Mouse (Mus musculus): ENCODE results near the gene Fndc3b. TPM values are rescaled to one million over a fixed set of nuclear protein-coding genes. Genes with fewer than 3 reads are reported as not detected.

The Fndc3b gene
- polyA plus RNA-seq, 1 experiment from 2014 or later: 12.3 TPM

DNA sequence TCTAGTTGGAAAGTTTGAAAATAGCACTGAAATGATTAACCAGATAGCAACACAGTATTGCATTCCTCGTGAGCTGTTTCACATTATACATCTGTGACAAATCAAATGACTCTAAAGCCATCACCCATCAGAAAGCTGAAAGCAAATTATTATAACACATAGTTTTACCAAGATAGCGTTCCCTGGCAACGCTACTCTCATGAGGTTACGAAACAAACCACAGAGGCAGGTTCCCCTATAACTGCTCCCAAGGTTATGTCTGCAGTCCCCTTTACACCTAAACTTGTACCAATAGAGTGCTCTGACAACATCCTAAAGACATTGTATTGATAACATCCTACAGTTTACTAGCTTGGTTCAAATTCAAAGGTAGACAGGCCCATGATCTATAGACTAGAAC lies 145.8 kb downstream of the Fndc3b start:
- Histone ChIP-seq H3K4me2 (no peak overlapping the region), H3K27ac (ENCODE audit: low read depth, low read length) (no peak overlapping the region), H3K4me3 (ENCODE audit: low read depth, low read length) (no peak overlapping the region), H3K27me3 (replicated peaks; ENCODE audit: control insufficient read depth, insufficient read depth, low read length) (no peaks in the 10 kb centered on the region), H3K9ac (ENCODE audit: low read depth, low read length) (no peak overlapping the region), H3K36me3 (ENCODE audit: control insufficient read depth, insufficient read depth, low read length) (no peaks in the 10 kb centered on the region; the same call in 1 of the 2 replicates), H3K9me3 (ENCODE audit: control insufficient read depth, low read length) (no peaks in the 10 kb centered on the region), H3K4me1 (replicated peaks; ENCODE audit: control insufficient read depth, insufficient read depth, low read length) (0 out of 2 replicates have a peak, but pooled peaks cover 3% of the 10 kb centered on the region)
- DNase-seq (ENCODE audit: low spot score): no peak
- 77% methylated on average over 4 of the region's 4 CpGs for WGBS
- ATAC-seq (replicated peaks; ENCODE audit: low FRiP score): no peak

DNA sequence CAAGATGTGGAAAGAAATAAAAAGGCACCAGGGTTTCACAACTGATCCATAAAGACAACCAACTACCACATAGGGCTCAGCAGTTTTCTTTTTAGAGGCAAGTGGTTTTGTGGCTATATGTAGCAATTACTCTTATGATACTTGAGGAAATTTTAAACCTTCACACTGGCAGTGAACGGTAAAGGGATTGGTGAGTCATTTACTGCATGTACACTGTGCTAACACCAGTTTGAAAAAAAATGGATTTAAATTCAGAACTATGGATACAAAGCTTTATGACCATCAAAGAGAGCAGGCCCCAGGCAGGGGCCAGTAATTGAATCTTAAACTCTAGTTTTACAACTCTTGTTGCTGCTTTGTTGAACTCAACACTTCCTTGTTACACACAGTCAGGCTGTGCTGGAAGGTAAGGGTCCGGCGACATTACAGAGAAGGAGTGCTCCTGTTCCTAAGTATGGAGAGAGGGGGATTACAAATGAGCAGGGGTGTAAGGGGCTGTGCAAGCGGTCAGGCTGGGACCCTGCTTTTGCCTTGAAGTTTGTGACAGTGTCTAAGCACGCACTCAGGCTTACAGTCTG lies 148.0 kb downstream of the Fndc3b start:
- no peak overlapping the region for H3K4me3 ChIP-seq (ENCODE audit: low read depth, low read length)
- ATAC-seq (replicated peaks; ENCODE audit: low FRiP score) (no peak), DNase-seq (ENCODE audit: low spot score) (no peak)
- H3K27me3 ChIP-seq (replicated peaks; ENCODE audit: control insufficient read depth, insufficient read depth, low read length): no peaks in the 10 kb centered on the region
- H3K9me3 ChIP-seq (ENCODE audit: control insufficient read depth, low read length): no peaks in the 10 kb centered on the region
- no peak overlapping the region for H3K4me2 ChIP-seq
- 0 out of 2 replicates have a peak, but pooled peaks cover 4% of the 10 kb centered on the region for H3K4me1 ChIP-seq (replicated peaks; ENCODE audit: control insufficient read depth, insufficient read depth, low read length)
- no peaks in the 10 kb centered on the region for H3K36me3 ChIP-seq (ENCODE audit: control insufficient read depth, insufficient read depth, low read length)
- WGBS: 82% methylated on average over 5 of the region's 5 CpGs
- H3K9ac ChIP-seq (ENCODE audit: low read depth, low read length): no peak overlapping the region
- H3K27ac ChIP-seq (ENCODE audit: low read depth, low read length): no peak overlapping the region

DNA sequence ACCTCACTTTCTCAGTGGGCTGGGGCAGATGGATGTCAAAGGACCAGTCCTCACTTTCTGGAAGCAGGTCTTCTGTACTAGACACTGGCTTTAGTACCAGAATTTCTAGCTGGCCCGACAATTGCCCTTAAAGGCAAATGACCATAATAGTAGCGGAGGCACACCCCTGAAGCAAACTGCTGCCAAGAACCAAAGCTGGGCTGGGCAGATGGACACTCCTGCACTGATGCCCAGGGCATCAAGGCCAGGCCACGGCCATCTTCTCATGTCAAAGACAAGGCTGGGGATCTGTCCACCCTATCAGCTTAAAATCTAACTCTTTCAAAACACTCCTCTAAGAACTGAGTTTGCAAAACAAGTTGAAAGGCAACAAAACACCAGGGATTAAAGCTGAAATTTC lies 148.6 kb downstream of the Fndc3b start:
- Histone ChIP-seq H3K27ac (ENCODE audit: low read depth, low read length) (no peak overlapping the region), H3K9me3 (ENCODE audit: control insufficient read depth, low read length) (no peaks in the 10 kb centered on the region), H3K27me3 (replicated peaks; ENCODE audit: control insufficient read depth, insufficient read depth, low read length) (no peaks in the 10 kb centered on the region), H3K4me2 (no peak overlapping the region), H3K9ac (ENCODE audit: low read depth, low read length) (no peak overlapping the region), H3K4me3 (ENCODE audit: low read depth, low read length) (no peak overlapping the region), H3K36me3 (ENCODE audit: control insufficient read depth, insufficient read depth, low read length) (no peaks in the 10 kb centered on the region), H3K4me1 (replicated peaks; ENCODE audit: control insufficient read depth, insufficient read depth, low read length) (0 out of 2 replicates have a peak, but pooled peaks cover 4% of the 10 kb centered on the region)
- no peak for DNase-seq (ENCODE audit: low spot score)
- WGBS: 83% methylated on average over 3 of the region's 3 CpGs
- no peak for ATAC-seq (replicated peaks; ENCODE audit: low FRiP score)

DNA sequence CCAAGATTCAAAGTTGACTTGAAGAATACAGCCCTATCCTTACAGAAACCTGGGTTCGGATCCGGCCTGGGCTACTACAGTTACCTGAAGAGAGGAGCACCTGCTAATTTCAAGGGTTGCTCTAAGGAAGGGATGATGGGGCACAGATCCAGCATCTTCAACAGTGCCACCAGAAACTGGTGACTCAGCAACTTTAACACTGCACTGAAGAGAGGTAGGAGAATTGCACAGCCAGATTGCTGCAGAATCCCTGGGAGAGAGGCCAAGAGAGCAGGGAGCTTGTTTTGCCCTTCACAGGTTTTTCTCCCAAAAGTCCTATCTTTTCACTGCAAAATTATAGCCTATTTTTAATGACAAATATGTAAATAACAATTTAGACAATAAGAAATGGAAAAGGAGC lies 149.2 kb downstream of the Fndc3b start:
- H3K4me1 ChIP-seq (replicated peaks; ENCODE audit: control insufficient read depth, insufficient read depth, low read length): 0 out of 2 replicates have a peak, but pooled peaks cover 4% of the 10 kb centered on the region
- no peaks in the 10 kb centered on the region for H3K36me3 ChIP-seq (ENCODE audit: control insufficient read depth, insufficient read depth, low read length)
- H3K9me3 ChIP-seq (ENCODE audit: control insufficient read depth, low read length): no peaks in the 10 kb centered on the region
- no peak overlapping the region for H3K4me2 ChIP-seq
- no peak overlapping the region for H3K27ac ChIP-seq (ENCODE audit: low read depth, low read length)
- no peaks in the 10 kb centered on the region for H3K27me3 ChIP-seq (replicated peaks; ENCODE audit: control insufficient read depth, insufficient read depth, low read length)
- H3K9ac ChIP-seq (ENCODE audit: low read depth, low read length): no peak overlapping the region
- no peak for DNase-seq (ENCODE audit: low spot score)
- H3K4me3 ChIP-seq (ENCODE audit: low read depth, low read length): no peak overlapping the region
- WGBS: 95% methylated on average over 2 of the region's 2 CpGs
- ATAC-seq (replicated peaks; ENCODE audit: low FRiP score): no peak

DNA sequence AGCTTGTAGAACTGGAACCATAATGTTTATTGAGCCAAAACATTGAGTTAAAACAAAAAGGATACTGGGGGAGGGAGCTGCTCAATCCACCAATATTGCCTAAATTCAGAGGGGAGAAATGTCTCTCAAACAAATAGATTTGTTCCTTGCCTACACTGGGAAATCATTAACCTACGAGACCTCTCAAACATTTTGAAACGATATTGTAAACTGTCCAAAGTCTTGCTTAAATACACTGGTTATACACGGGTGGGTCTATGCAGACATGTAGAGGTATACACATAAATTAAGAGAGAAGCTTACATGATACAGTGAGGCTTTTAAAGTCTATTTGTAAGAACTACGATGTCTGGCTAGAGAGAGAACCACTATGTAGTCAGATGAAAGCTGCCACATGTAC lies 151.8 kb downstream of the Fndc3b start:
- Histone ChIP-seq H3K27me3 (replicated peaks; ENCODE audit: control insufficient read depth, insufficient read depth, low read length) (no peaks in the 10 kb centered on the region), H3K9me3 (ENCODE audit: control insufficient read depth, low read length) (no peaks in the 10 kb centered on the region), H3K4me2 (no peak overlapping the region), H3K4me1 (replicated peaks; ENCODE audit: control insufficient read depth, insufficient read depth, low read length) (0 out of 2 replicates have a peak, but pooled peaks cover 4% of the 10 kb centered on the region), H3K4me3 (ENCODE audit: low read depth, low read length) (no peak overlapping the region), H3K36me3 (ENCODE audit: control insufficient read depth, insufficient read depth, low read length) (0 out of 2 replicates have a peak, but pooled peaks cover 2% of the 10 kb centered on the region), H3K9ac (ENCODE audit: low read depth, low read length) (no peak overlapping the region), H3K27ac (ENCODE audit: low read depth, low read length) (no peak overlapping the region)
- 77% methylated on average over 4 of the region's 4 CpGs for WGBS
- no peak for ATAC-seq (replicated peaks; ENCODE audit: low FRiP score)
- no peak for DNase-seq (ENCODE audit: low spot score)

DNA sequence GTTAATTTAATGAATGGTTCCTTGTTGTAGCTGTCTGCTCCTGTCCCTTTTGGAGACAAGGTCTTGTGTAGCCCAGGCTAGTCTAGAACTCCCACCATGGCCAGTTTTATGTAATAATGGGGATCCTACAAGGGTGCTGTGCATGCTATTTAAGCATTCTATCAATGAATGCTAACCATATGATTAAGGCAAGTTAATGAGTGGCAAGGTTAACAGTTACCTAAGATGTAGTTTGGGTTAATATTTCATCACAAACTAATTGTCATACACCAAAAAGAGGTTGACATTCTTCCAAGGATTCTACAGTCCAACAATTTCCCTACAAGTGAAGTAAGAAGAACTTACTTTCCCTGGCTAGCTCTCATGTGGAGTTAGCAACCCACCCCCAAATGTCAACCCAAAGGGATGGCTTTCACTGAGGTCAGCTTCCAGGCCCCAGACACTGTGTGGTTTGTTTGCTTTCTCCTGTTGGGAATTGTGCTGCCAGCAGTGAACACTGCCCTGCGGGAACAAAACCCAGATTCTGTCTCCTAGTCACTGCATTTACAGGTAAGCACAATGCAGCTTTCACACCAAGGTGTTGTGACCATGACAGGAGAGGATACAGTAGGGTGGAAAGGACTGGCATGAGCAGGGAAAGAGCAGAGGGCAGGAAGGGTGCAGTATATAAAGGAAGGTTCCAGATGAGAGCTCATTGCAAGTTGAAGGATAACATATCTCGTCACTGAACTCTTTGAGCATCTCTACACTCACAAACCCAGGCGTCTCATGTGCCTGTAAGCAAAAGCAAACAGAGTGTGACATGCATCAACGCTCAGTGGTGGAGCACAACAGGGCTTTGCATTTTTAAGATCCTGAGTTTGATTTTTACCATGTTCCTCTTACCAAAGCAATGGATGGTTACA lies 153.8 kb downstream of the Fndc3b start:
- Histone ChIP-seq H3K4me3 (ENCODE audit: low read depth, low read length) (no peak overlapping the region), H3K9ac (ENCODE audit: low read depth, low read length) (no peak overlapping the region), H3K4me1 (replicated peaks; ENCODE audit: control insufficient read depth, insufficient read depth, low read length) (0 out of 2 replicates have a peak, but pooled peaks cover 4% of the 10 kb centered on the region), H3K27ac (ENCODE audit: low read depth, low read length) (no peak overlapping the region), H3K9me3 (ENCODE audit: control insufficient read depth, low read length) (no peaks in the 10 kb centered on the region), H3K27me3 (replicated peaks; ENCODE audit: control insufficient read depth, insufficient read depth, low read length) (no peaks in the 10 kb centered on the region), H3K36me3 (ENCODE audit: control insufficient read depth, insufficient read depth, low read length) (0 out of 2 replicates have a peak, but pooled peaks cover 2% of the 10 kb centered on the region), H3K4me2 (no peak overlapping the region)
- ATAC-seq (replicated peaks; ENCODE audit: low FRiP score) (no peak), DNase-seq (ENCODE audit: low spot score) (no peak)
- WGBS: 70% methylated on average over 4 of the region's 4 CpGs

DNA sequence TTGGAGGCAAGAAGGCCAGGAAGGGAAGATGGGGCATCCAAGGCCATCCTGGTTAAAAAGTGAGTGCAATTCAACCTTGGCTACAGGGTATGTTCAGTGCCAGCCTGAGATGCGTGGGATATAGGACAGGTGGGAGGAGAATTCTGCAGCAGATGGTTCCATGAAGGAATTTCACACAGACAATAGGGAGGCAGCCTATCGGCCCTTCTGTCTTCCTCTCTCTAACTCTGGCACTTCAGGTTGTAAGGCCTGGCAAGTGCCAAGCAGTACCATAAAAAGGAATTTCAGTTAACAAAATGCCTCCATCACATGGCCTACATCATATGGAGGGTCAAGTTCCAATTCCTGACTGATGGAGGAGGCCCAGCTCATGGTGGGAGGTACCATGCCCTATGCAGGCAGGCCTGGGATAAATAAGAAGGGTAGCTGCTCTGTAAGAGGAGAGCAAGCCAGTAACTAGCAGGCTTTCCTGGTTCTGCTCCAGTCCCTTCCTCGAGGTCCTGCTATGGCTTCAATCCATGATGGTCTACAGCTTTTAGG lies 155.6 kb downstream of the Fndc3b start:
- Histone ChIP-seq H3K27ac (ENCODE audit: low read depth, low read length) (no peak overlapping the region), H3K9ac (ENCODE audit: low read depth, low read length) (no peak overlapping the region), H3K4me3 (ENCODE audit: low read depth, low read length) (no peak overlapping the region), H3K9me3 (ENCODE audit: control insufficient read depth, low read length) (no peaks in the 10 kb centered on the region), H3K36me3 (ENCODE audit: control insufficient read depth, insufficient read depth, low read length) (peaks cover 2% of the 10 kb centered on the region; the same call in 1 of the 2 replicates), H3K4me2 (no peak overlapping the region), H3K27me3 (replicated peaks; ENCODE audit: control insufficient read depth, insufficient read depth, low read length) (no peaks in the 10 kb centered on the region), H3K4me1 (replicated peaks; ENCODE audit: control insufficient read depth, insufficient read depth, low read length) (0 out of 2 replicates have a peak, but pooled peaks cover 2% of the 10 kb centered on the region)
- ATAC-seq (replicated peaks; ENCODE audit: low FRiP score): no peak
- WGBS: 89% methylated on average over 3 of the region's 3 CpGs
- DNase-seq (ENCODE audit: low spot score): no peak

DNA sequence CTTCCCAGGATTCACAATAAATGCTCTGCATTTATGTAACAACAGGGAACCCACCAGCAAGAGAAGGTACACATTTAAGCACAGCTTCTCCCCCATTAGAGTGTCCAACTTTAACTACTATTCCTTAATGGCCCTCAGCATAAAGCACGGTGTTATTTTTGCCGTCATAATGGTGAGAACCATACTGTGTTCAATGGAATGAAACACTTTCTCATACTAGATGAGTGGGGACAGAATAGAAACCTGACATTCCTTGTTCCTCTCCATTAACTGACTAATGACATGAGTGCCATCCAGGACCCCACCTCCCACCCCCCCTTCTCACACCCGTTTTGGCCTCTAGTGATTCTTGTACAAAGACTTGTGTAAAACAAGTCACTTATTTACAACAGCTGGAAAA lies 156.8 kb downstream of the Fndc3b start:
- ATAC-seq (replicated peaks; ENCODE audit: low FRiP score): no peak
- WGBS: 89% methylated on average over 3 of the region's 3 CpGs
- Histone ChIP-seq H3K36me3 (ENCODE audit: control insufficient read depth, insufficient read depth, low read length) (peaks cover 2% of the 10 kb centered on the region; the same call in 1 of the 2 replicates), H3K27me3 (replicated peaks; ENCODE audit: control insufficient read depth, insufficient read depth, low read length) (no peaks in the 10 kb centered on the region), H3K9me3 (ENCODE audit: control insufficient read depth, low read length) (no peaks in the 10 kb centered on the region), H3K4me2 (no peak overlapping the region), H3K9ac (ENCODE audit: low read depth, low read length) (no peak overlapping the region), H3K27ac (ENCODE audit: low read depth, low read length) (no peak overlapping the region), H3K4me3 (ENCODE audit: low read depth, low read length) (no peak overlapping the region), H3K4me1 (replicated peaks; ENCODE audit: control insufficient read depth, insufficient read depth, low read length) (no peaks in the 10 kb centered on the region)
- no peak for DNase-seq (ENCODE audit: low spot score)

Measured in liver, embryonic 11.5 days (tissue).